Mouse (Mus musculus) lung, adult 2 months (tissue): ENCODE data around the gene Atoh8.

ENCODE experiments used
- CTCF ChIP-seq: fragments of 200-500 bp; IDR thresholded peaks from 2 replicates; pipeline ENCODE4 v1.5.1; 2011; ENCODE audit warnings: mild to moderate bottlenecking, low read length, control low read depth; ENCODE audit not compliant: insufficient read depth
- POLR2A ChIP-seq: fragments of 200-500 bp; IDR thresholded peaks from 2 replicates; pipeline ENCODE4 v1.6.1; 2011; ENCODE audit warnings: low read depth, mild to moderate bottlenecking, control low read depth, low read length, borderline replicate concordance; ENCODE audit errors: extremely low read depth

DNA sequence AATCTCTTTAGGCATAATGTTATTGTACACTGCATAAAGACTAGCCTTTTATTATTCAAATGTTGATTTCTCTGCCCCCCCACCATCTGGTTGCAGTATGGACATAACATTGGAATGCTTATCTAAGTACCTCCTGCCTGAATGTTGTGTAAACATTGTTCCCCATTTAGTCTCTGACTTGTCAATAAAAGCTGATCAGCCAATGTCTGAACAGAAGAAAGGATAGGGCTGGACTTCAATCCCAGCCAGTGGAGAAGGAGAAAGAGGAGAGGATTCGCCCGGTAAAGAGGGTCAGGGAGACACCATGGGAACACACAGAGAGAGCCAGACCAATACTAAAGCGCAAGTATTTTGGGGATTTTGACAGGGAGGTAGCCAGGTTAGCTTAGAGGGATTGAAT is 60.0 kb downstream of the Atoh8 start:
- TF ChIP-seq CTCF (no peak), POLR2A (no peak)
